Mouse (Mus musculus) limb, embryonic 15.5 days (tissue): ENCODE results near the gene 1600014C10Rik. TPM values are rescaled to one million over a fixed set of nuclear protein-coding genes. Genes with fewer than 3 reads are reported as not detected.

Experiments
- ATAC-seq: fragments of 200-750 bp; cut with Nextera tagmentation; 2 replicates; pipeline ENCODE4 v1.8.0; 2017; ENCODE audit warnings: low read depth, moderate TSS enrichment; ENCODE audit not compliant: insufficient number of reproducible peaks, low FRiP score, low TSS enrichment
- H3K27ac ChIP-seq: fragments of 300-500 bp; sonication (generic); 2 replicates; pipeline ENCODE4 v1.5.1; 2015; ENCODE audit warnings: moderate library complexity, mild to moderate bottlenecking, inconsistent platforms
- H3K27me3 ChIP-seq: fragments of 300-500 bp; sonication (generic); 2 replicates; pipeline ENCODE4 v1.6.1; 2015; ENCODE audit warnings: inconsistent platforms
- H3K36me3 ChIP-seq: fragments of 300-500 bp; sonication (generic); 2 replicates; pipeline ENCODE4 v1.6.1; 2015; ENCODE audit warnings: inconsistent platforms
- H3K4me1 ChIP-seq: fragments of 300-500 bp; sonication (generic); 2 replicates; pipeline ENCODE4 v1.6.1; 2015; ENCODE audit warnings: inconsistent platforms
- H3K4me2 ChIP-seq: fragments of 300-500 bp; sonication (generic); 2 replicates; pipeline ENCODE4 v1.6.1; 2015; ENCODE audit warnings: mild to moderate bottlenecking, inconsistent platforms
- H3K4me3 ChIP-seq: fragments of 300-500 bp; sonication (generic); 2 replicates; pipeline ENCODE4 v1.5.1; 2015; ENCODE audit warnings: mild to moderate bottlenecking, inconsistent platforms
- H3K9ac ChIP-seq: fragments of 300-500 bp; sonication (generic); 2 replicates; pipeline ENCODE4 v1.6.1; 2015; ENCODE audit warnings: inconsistent platforms
- H3K9me3 ChIP-seq: fragments of 300-500 bp; sonication (generic); 2 replicates; pipeline ENCODE4 v1.6.1; 2016; ENCODE audit warnings: inconsistent platforms
- WGBS: fragments of 180-500 bp; shearing (Covaris S2); methylation state at CpG from one replicate; pipeline ENCODE4 v1.1.7; 2015; 5-methylcytosine and 5-hydroxymethylcytosine counted together
- polyA plus RNA-seq: library from polyadenylated mRNA; unstranded; fragments of >200 nt; fragmentation: Nextera tagmentation; extraction: Ambion mirVana; gene quantifications from 2 replicates; pipeline ENCODE4 v1.2.1, GENCODE M21; 2015

1600014C10Rik gene
- polyA plus RNA-seq, 1 experiment from 2014 or later, result 17.6 TPM

- H3K27ac ChIP-seq, result no peak overlapping the region
- H3K27me3 ChIP-seq, result no peaks in the 10 kb centered on the region
- no peak for ATAC-seq
- no peak overlapping the region for H3K4me3 ChIP-seq
- H3K9me3 ChIP-seq, result no peaks in the 10 kb centered on the region
- H3K36me3 ChIP-seq, result no peaks in the 10 kb centered on the region
- H3K4me2 ChIP-seq, result no peak overlapping the region
- WGBS, result 85% methylated on average over 6 of the region's 6 CpGs
- H3K9ac ChIP-seq, result no peak overlapping the region
- H3K4me1 ChIP-seq, result peaks cover 8% of the 10 kb centered on the region
Observed at GRCm38 (mm10) chr7:38204314-38204713, 21.3 kb downstream of the 1600014C10Rik start.

DNA sequence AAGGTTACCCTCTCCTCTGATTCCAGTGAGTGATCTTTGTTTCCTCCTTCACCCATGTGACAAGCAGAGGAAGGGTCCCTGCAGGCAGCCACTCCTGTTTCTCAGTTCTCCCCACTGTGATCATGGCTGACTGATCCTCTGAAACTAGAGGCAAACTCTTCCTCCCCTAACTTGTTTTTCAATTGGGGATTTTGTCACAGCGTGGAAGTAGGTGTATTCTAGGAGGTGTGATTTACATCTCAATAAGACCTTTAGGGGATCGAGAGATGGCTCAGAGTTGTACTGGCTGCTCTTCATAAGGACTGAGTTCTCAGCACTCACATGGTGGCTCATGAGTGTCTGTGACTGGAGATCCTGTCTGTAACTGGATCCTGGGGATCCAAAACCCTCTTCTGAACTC, 22.8 kb downstream of the 1600014C10Rik start:
- no peaks in the 10 kb centered on the region for H3K36me3 ChIP-seq
- WGBS, result 37% methylated on average over 2 of the region's 2 CpGs
- no peak overlapping the region for H3K27ac ChIP-seq
- no peak overlapping the region for H3K9ac ChIP-seq
- no peaks in the 10 kb centered on the region for H3K27me3 ChIP-seq
- H3K4me2 ChIP-seq, result no peak overlapping the region
- no peak for ATAC-seq
- H3K4me3 ChIP-seq, result no peak overlapping the region
- H3K4me1 ChIP-seq, result peaks cover 4% of the 10 kb centered on the region
- H3K9me3 ChIP-seq, result no peaks in the 10 kb centered on the region

DNA sequence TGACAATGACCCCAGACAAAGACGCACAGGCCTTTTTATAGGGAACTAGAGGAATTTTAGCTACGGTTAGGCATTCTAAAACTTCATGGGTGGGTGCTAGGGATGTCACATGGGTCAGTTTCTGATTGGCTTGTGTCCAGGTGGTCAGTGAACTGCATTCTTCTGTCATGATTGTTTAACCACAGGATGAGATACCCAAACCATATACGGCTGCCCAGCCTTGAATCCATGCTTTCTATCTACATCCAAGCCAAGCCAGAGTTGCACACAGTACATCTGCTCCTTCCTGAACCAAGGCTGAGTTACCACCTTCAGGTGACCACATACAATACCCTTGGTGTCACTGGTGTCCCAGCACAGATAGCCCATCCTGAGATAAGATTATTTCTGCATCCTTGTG, 23.5 kb downstream of the 1600014C10Rik start:
- no peak overlapping the region for H3K4me2 ChIP-seq
- WGBS, result 65% methylated on average over 3 of the region's 3 CpGs

GRCm38 (mm10) chr7:38208969-38209368, 26.0 kb downstream of the 1600014C10Rik start:
- Histone ChIP-seq H3K9me3 (no peaks in the 10 kb centered on the region), H3K4me1 (no peaks in the 10 kb centered on the region; the same call in 1 of the 2 replicates), H3K27me3 (no peaks in the 10 kb centered on the region), H3K36me3 (no peaks in the 10 kb centered on the region), H3K4me2 (no peak overlapping the region), H3K4me3 (no peak overlapping the region), H3K9ac (no peak overlapping the region), H3K27ac (no peak overlapping the region)
- 69% methylated on average over 3 of the region's 3 CpGs for WGBS
- ATAC-seq, result no peak

More for the DNA sequence above, 23.5 kb downstream of the 1600014C10Rik start:
- Histone ChIP-seq H3K4me3 (no peak overlapping the region), H3K9ac (no peak overlapping the region), H3K27me3 (no peaks in the 10 kb centered on the region), H3K9me3 (no peaks in the 10 kb centered on the region), H3K4me1 (no peaks in the 10 kb centered on the region), H3K27ac (no peak overlapping the region), H3K36me3 (no peaks in the 10 kb centered on the region)
- ATAC-seq, result no peak

GRCm38 (mm10) chr7:38209478-38210152, 26.6 kb downstream of the 1600014C10Rik start:
- Histone ChIP-seq H3K4me3 (no peak overlapping the region), H3K27me3 (no peaks in the 10 kb centered on the region), H3K9ac (no peak overlapping the region), H3K27ac (no peak overlapping the region), H3K4me2 (no peak overlapping the region), H3K9me3 (no peaks in the 10 kb centered on the region), H3K36me3 (no peaks in the 10 kb centered on the region), H3K4me1 (no peaks in the 10 kb centered on the region; the same call in 1 of the 2 replicates)
- 64% methylated on average over 11 of the region's 11 CpGs for WGBS
- no peak for ATAC-seq

DNA sequence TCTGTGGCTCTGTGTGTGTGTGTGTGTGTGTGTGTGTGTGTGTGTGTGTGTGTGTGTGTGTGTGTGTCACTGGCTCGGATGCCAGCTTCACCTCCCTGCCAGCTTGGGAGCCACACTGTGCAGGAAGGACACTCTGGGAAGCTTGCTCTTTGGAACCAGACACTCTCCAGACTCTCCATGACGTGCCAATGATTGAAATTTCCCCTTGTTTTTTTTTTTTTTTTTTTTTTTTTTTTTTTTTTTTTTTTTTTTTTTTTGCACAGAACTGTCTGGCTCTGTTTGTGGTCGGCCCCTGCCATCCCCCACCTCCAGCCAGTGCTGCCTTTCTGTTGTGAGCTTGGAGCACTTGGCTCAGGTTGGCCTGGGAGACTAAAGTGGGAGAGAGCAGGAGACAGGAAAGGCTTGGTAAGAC, 29.6 kb downstream of the 1600014C10Rik start:
- Histone ChIP-seq H3K27ac (no peak overlapping the region), H3K9ac (no peak overlapping the region), H3K36me3 (no peaks in the 10 kb centered on the region), H3K9me3 (no peaks in the 10 kb centered on the region), H3K4me1 (no peaks in the 10 kb centered on the region; the same call in 1 of the 2 replicates), H3K4me3 (no peak overlapping the region), H3K4me2 (no peak overlapping the region), H3K27me3 (no peaks in the 10 kb centered on the region)
- no peak for ATAC-seq
- 9% methylated on average over 2 of the region's 3 CpGs for WGBS

- no peak overlapping the region for H3K9ac ChIP-seq
- H3K4me2 ChIP-seq, result no peak overlapping the region
- no peaks in the 10 kb centered on the region; the same call in 1 of the 2 replicates for H3K4me1 ChIP-seq
- no peak for ATAC-seq
- WGBS, result 74% methylated on average over 5 of the region's 5 CpGs
- no peaks in the 10 kb centered on the region for H3K27me3 ChIP-seq
- no peak overlapping the region for H3K27ac ChIP-seq
- H3K36me3 ChIP-seq, result no peaks in the 10 kb centered on the region
- no peak overlapping the region for H3K4me3 ChIP-seq
- no peaks in the 10 kb centered on the region for H3K9me3 ChIP-seq
Observed at GRCm38 (mm10) chr7:38214473-38215214, 31.6 kb downstream of the 1600014C10Rik start.

- no peak for ATAC-seq
- WGBS, result 55% methylated on average over 7 of the region's 7 CpGs
- Histone ChIP-seq H3K9ac (no peak overlapping the region), H3K4me3 (no peak overlapping the region), H3K4me1 (no peaks in the 10 kb centered on the region; the same call in 1 of the 2 replicates), H3K27ac (no peak overlapping the region), H3K36me3 (peaks cover 6% of the 10 kb centered on the region; the same call in 1 of the 2 replicates), H3K27me3 (no peaks in the 10 kb centered on the region), H3K9me3 (no peaks in the 10 kb centered on the region), H3K4me2 (no peak overlapping the region)
Observed at GRCm38 (mm10) chr7:38215281-38215680, 32.3 kb downstream of the 1600014C10Rik start.

- no peaks in the 10 kb centered on the region; the same call in 1 of the 2 replicates for H3K4me1 ChIP-seq
- no peak overlapping the region for H3K4me2 ChIP-seq
- peaks cover 8% of the 10 kb centered on the region; the same call in 1 of the 2 replicates for H3K36me3 ChIP-seq
- ATAC-seq, result no peak
- no peaks in the 10 kb centered on the region for H3K9me3 ChIP-seq
- 91% methylated on average over 6 of the region's 6 CpGs for WGBS
- H3K9ac ChIP-seq, result no peak overlapping the region
- no peaks in the 10 kb centered on the region for H3K27me3 ChIP-seq
- H3K27ac ChIP-seq, result no peak overlapping the region
- no peak overlapping the region for H3K4me3 ChIP-seq
Observed at GRCm38 (mm10) chr7:38215697-38216096, 32.7 kb downstream of the 1600014C10Rik start.

- H3K4me2 ChIP-seq, result no peak overlapping the region
- ATAC-seq, result no peak
- no peaks in the 10 kb centered on the region for H3K27me3 ChIP-seq
- H3K4me1 ChIP-seq, result no peaks in the 10 kb centered on the region
- no peak overlapping the region for H3K4me3 ChIP-seq
- no peak overlapping the region for H3K9ac ChIP-seq
- 61% methylated on average over 5 of the region's 5 CpGs for WGBS
- H3K9me3 ChIP-seq, result no peaks in the 10 kb centered on the region
- H3K27ac ChIP-seq, result no peak overlapping the region
- peaks cover 17% of the 10 kb centered on the region; the same call in 1 of the 2 replicates for H3K36me3 ChIP-seq
Observed at GRCm38 (mm10) chr7:38217417-38218171, 34.6 kb downstream of the 1600014C10Rik start.

GRCm38 (mm10) chr7:38218631-38219367, 35.8 kb downstream of the 1600014C10Rik start:
- Histone ChIP-seq H3K4me3 (no peak overlapping the region), H3K9me3 (no peaks in the 10 kb centered on the region), H3K36me3 (peaks cover 17% of the 10 kb centered on the region; the same call in 1 of the 2 replicates), H3K9ac (no peak overlapping the region), H3K4me1 (no peaks in the 10 kb centered on the region), H3K4me2 (no peak overlapping the region), H3K27ac (no peak overlapping the region), H3K27me3 (no peaks in the 10 kb centered on the region)
- 80% methylated on average over 8 of the region's 8 CpGs for WGBS
- ATAC-seq, result no peak
